Mouse (Mus musculus) layer of hippocampus, postnatal 14 days (tissue): Measurements from ENCODE around the gene Cenpb. TPM values are rescaled to one million over a fixed set of nuclear protein-coding genes. Genes with fewer than 3 reads are reported as not detected.
A peak's percentile ranks its signal among the peaks of the same experiment; 100 is the strongest.

Experiments
- DNase-seq, 2 experiments: peaks; one replicate each; pipeline ENCODE4 v3.0.0; 2021 to 2022; ENCODE audit warnings: low spot score in 2 of 2, mixed read lengths in 1 of 2
- total RNA-seq, 2 experiments: library from RNA; stranded (reverse); gene quantifications; 2 replicates each; pipeline ENCODE4 v1.2.3; 2021

The Cenpb gene
- total RNA-seq, 2 experiments from 2014 or later: 102 to 109 TPM

- no peak for DNase-seq
These were observed 11.0 kb downstream of the Cenpb start for GRCm38 (mm10) chr2:131168914-131169313.

- DNase-seq: no peak
These were observed 11.9 kb downstream of the Cenpb start for GRCm38 (mm10) chr2:131167984-131168383.

GRCm38 (mm10) chr2:131166172-131166571 is 13.7 kb downstream of the Cenpb start:
- no peak for DNase-seq

GRCm38 (mm10) chr2:131163924-131164323 is 15.9 kb downstream of the Cenpb start:
- no peak for DNase-seq

GRCm38 (mm10) chr2:131160671-131161111 is 19.2 kb downstream of the Cenpb start:
- peak in 1 of 2 experiments; percentile 54 for DNase-seq

GRCm38 (mm10) chr2:131159938-131160581 is 19.8 kb downstream of the Cenpb start, which contains the start of gene 1700037H04Rik:
1700037H04Rik (minus strand) TSS chr2:131160081.
- DNase-seq: peak; percentile 94 to 98

- DNase-seq: no peak
These were observed 20.4 kb downstream of the Cenpb start for GRCm38 (mm10) chr2:131159491-131159910.

GRCm38 (mm10) chr2:131156987-131157386 is 22.9 kb downstream of the Cenpb start:
- DNase-seq: no peak

- no peak for DNase-seq
These were observed 25.8 kb downstream of the Cenpb start for GRCm38 (mm10) chr2:131154036-131154435.

GRCm38 (mm10) chr2:131152166-131152730 is 27.6 kb downstream of the Cenpb start:
- DNase-seq: no peak

GRCm38 (mm10) chr2:131149254-131149578 is 30.7 kb downstream of the Cenpb start:
- no peak for DNase-seq

GRCm38 (mm10) chr2:131148353-131149253 is 31.3 kb downstream of the Cenpb start:
- DNase-seq: no peak

- DNase-seq: no peak
These were observed 32.9 kb downstream of the Cenpb start for GRCm38 (mm10) chr2:131147043-131147365.

- no peak for DNase-seq
These were observed 33.4 kb downstream of the Cenpb start for GRCm38 (mm10) chr2:131146193-131147042.

- no peak for DNase-seq
These were observed 34.3 kb downstream of the Cenpb start for GRCm38 (mm10) chr2:131145536-131145935.

GRCm38 (mm10) chr2:131145121-131145520 is 34.7 kb downstream of the Cenpb start:
- no peak for DNase-seq

GRCm38 (mm10) chr2:131143007-131143780 is 36.7 kb downstream of the Cenpb start:
- DNase-seq: no peak

- peak; percentile 22 to 48 for DNase-seq
These were observed 37.3 kb downstream of the Cenpb start for GRCm38 (mm10) chr2:131142592-131142991.

GRCm38 (mm10) chr2:131141336-131141986 is 38.4 kb downstream of the Cenpb start:
- DNase-seq: no peak

- DNase-seq: no peak
These were observed 39.3 kb downstream of the Cenpb start for GRCm38 (mm10) chr2:131140533-131140905.
